Mouse (Mus musculus) CH12.LX (cell line): Measurements from ENCODE around the gene Fcgr4.

Source experiments
- CTCF ChIP-seq, 2 experiments: IDR thresholded peaks in 1 of 2; conservative IDR thresholded peaks in 1 of 2; 2 replicates each; pipeline ENCODE4 v1.5.1; 2011 to 2012; ENCODE audit warnings: low read depth in 2 of 2, low read length in 2 of 2, improper control_type of control experiment in 1 of 2, inconsistent platforms in 1 of 2, mild to moderate bottlenecking in 1 of 2, moderate library complexity in 1 of 2
- JUN ChIP-seq: IDR thresholded peaks from 2 replicates; pipeline ENCODE4 v1.6.1; 2011; ENCODE audit warnings: low read depth, mild to moderate bottlenecking, low read length, improper control_type of control experiment, moderate library complexity; ENCODE audit not compliant: insufficient read depth
- MAFK ChIP-seq: IDR thresholded peaks from 2 replicates; pipeline ENCODE4 v1.6.1; 2011; ENCODE audit warnings: low read length, improper control_type of control experiment; ENCODE audit not compliant: insufficient replicate concordance

GRCm38 (mm10) chr1:170975751-170976161 is 43.0 kb upstream of the Fcgr4 start:
- TF ChIP-seq MAFK (no peak), CTCF (conservative IDR thresholded peaks at IDR 0.05 in 1 of 2, IDR thresholded peaks at IDR 0.05 in 1 of 2; ENCODE audit: low read depth in 2 of 2, low read length in 2 of 2) (no peak), JUN (no peak)
